In genomic region chr11:62278027-62278426, GRCm38 (mm10) we compare ENCODE assay signal across 8 mouse cellular contexts. TPM values are rescaled to one million over a fixed set of nuclear protein-coding genes. Genes with fewer than 3 reads are reported as not detected.
DNase-seq lines count a peak whose midpoint lies in the region; ATAC-seq lines count a peak whose summit lies in the region.

No protein-coding gene starts in this region.

- H3K9me3 ChIP-seq in kidney, embryonic 14.5 days (ENCODE audit: control insufficient read depth, low read length), result no peaks in the 10 kb centered on the region

- no peaks in the 10 kb centered on the region for H3K4me1 ChIP-seq in kidney, embryonic 14.5 days (ENCODE audit: control insufficient read depth, insufficient read depth, low read length)

- 22% methylated on average over 5 of the region's 5 CpGs for WGBS in kidney, embryonic 14.5 days

- DNase-seq in kidney, adult 18-20 months, result peak; percentile 84
- peak; percentile 83 for DNase-seq in MEL-GATA-1-ER (ENCODE audit: extremely low read depth, low read depth)
- peak; percentile 80 to 86 for DNase-seq in cerebellum, postnatal 10 days
- peak; percentile 12 to 40 for DNase-seq in heart, adult 9 months (ENCODE audit: low spot score in 2 of 2)
- DNase-seq in left cerebral cortex, postnatal 14 days (ENCODE audit: low spot score in 2 of 2), result peak; percentile 75 to 78
- DNase-seq in monocyte, adult 2 months (ENCODE audit: low read depth in 1 of 2, low spot score in 2 of 2), result peak; percentile 55 to 67
- DNase-seq in thymus, postnatal 0 days (ENCODE audit: low spot score), result peak; percentile 76

- intact Hi-C loops in left cerebral cortex, postnatal 14 days (cut with DNase I), result no loop called here

- no peak overlapping the region for H3K27ac ChIP-seq in kidney, embryonic 14.5 days (ENCODE audit: low read depth, low read length)

- H3K36me3 ChIP-seq in kidney, embryonic 14.5 days (ENCODE audit: control insufficient read depth, insufficient read depth, low read length), result peaks cover 1% of the 10 kb centered on the region; the same call in 1 of the 2 replicates

- ATAC-seq in kidney, embryonic 14.5 days (ENCODE audit: low FRiP score, low TSS enrichment), result no peak

- H3K9ac ChIP-seq in kidney, embryonic 14.5 days (ENCODE audit: low read depth, low read length), result no peak overlapping the region

- H3K4me2 ChIP-seq in kidney, embryonic 14.5 days (replicated peaks; ENCODE audit: low read depth, low read length), result no peak overlapping the region

- no peak overlapping the region for H3K4me3 ChIP-seq in kidney, embryonic 14.5 days (ENCODE audit: low read length)

- no peaks in the 10 kb centered on the region for H3K27me3 ChIP-seq in kidney, embryonic 14.5 days (ENCODE audit: control insufficient read depth, insufficient read depth, low read length)

RNA-seq across cellular contexts. Expression of gene Zswim7, which starts 3.1 kb away (rescaled TPM):
- 24.0 and 30.5 TPM in 2 replicates for polyA plus RNA-seq in kidney, embryonic 14.5 days (2014; fragmentation: Nextera tagmentation; extraction: Ambion mirVana)
- 10 to 100 TPM; 14.8 to 19.5 TPM for total RNA-seq in left cerebral cortex, postnatal 14 days (2021)
- 12.4 and 14.0 TPM in 2 replicates for polyA plus RNA-seq in thymus, postnatal 0 days (2015; fragmentation: Nextera tagmentation; extraction: Ambion mirVana)

RNA-seq across cellular contexts. Expression of gene Ttc19, which starts 3.2 kb away (rescaled TPM):
- polyA plus RNA-seq in kidney, embryonic 14.5 days (2014; fragmentation: Nextera tagmentation; extraction: Ambion mirVana), result 18.4 and 19.6 TPM in 2 replicates
- 10 to 100 TPM; 81.3 to 82.4 TPM for total RNA-seq in left cerebral cortex, postnatal 14 days (2021)
- 9.0 and 12.4 TPM in 2 replicates for polyA plus RNA-seq in thymus, postnatal 0 days (2015; fragmentation: Nextera tagmentation; extraction: Ambion mirVana)

RNA-seq across cellular contexts. Expression of gene Adora2b, which starts 29.2 kb away (rescaled TPM):
- 0.97 and 2.0 TPM in 2 replicates for polyA plus RNA-seq in kidney, embryonic 14.5 days (2014; fragmentation: Nextera tagmentation; extraction: Ambion mirVana)
- 1 to 10 TPM; 6.9 to 9.5 TPM for total RNA-seq in left cerebral cortex, postnatal 14 days (2021)
- 1.7 and 2.4 TPM in 2 replicates for polyA plus RNA-seq in thymus, postnatal 0 days (2015; fragmentation: Nextera tagmentation; extraction: Ambion mirVana)

Comparison
In these comparisons a context has a peak if more than half of its experiments do, and no peak if none do; other contexts are left out.
1. DNase-seq: peak in every context shown above with its lines; median percentile 84 in kidney, adult 18-20 months; 83 in MEL-GATA-1-ER; 83 in cerebellum, postnatal 10 days; 76 in left cerebral cortex, postnatal 14 days; 76 in thymus, postnatal 0 days; 61 in monocyte, adult 2 months; 26 in heart, adult 9 months.